Mouse (Mus musculus): ENCODE data around the gene Sec24d. TPM values are rescaled to one million over a fixed set of nuclear protein-coding genes. Genes with fewer than 3 reads are reported as not detected.
A peak's percentile ranks its signal among the peaks of the same experiment; 100 is the strongest.

Sec24d gene
- polyA plus RNA-seq, 1 experiment = 35.8 TPM

- H3K27ac ChIP-seq (ENCODE audit: insufficient read depth, low read depth, low read length) = 0 out of 2 replicates have a peak overlapping the region, but pooled peaks have one; percentile 7
- peak overlapping the region; percentile 95 for H3K4me3 ChIP-seq (ENCODE audit: insufficient read depth, low read length)
- peaks cover 18% of the 10 kb centered on the region for H3K4me1 ChIP-seq (ENCODE audit: control insufficient read depth, insufficient read depth, low read length)
- TF ChIP-seq POLR2A (IDR thresholded peaks at IDR 0.05; ENCODE audit: borderline replicate concordance, low read depth, low read length) (no peak), CTCF (IDR thresholded peaks at IDR 0.05; ENCODE audit: low read depth, low read length) (no peak)
Measured at GRCm38 (mm10) chr3:123385118-123385485, 117.8 kb downstream of the Sec24d start.

- TF ChIP-seq POLR2A (IDR thresholded peaks at IDR 0.05; ENCODE audit: borderline replicate concordance, low read depth, low read length) (no peak), CTCF (IDR thresholded peaks at IDR 0.05; ENCODE audit: low read depth, low read length) (no peak)
- H3K4me1 ChIP-seq (ENCODE audit: control insufficient read depth, insufficient read depth, low read length) = peaks cover 18% of the 10 kb centered on the region
- peak within 1 kb of the TSS; percentile 80 for H3K27ac ChIP-seq (ENCODE audit: insufficient read depth, low read depth, low read length)
- H3K4me3 ChIP-seq (ENCODE audit: insufficient read depth, low read length) = peak within 1 kb of the TSS; percentile 95
Measured at GRCm38 (mm10) chr3:123385486-123386156, 118.4 kb downstream of the Sec24d start, which contains the start of gene Mettl14. TSS of gene Mettl14 (minus strand) at chr3:123386108.

GRCm38 (mm10) chr3:123386157-123386780 is 119.0 kb downstream of the Sec24d start:
- H3K27ac ChIP-seq (ENCODE audit: insufficient read depth, low read depth, low read length) = peak overlapping the region; percentile 47

GRCm38 (mm10) chr3:123391180-123391579 is 123.9 kb downstream of the Sec24d start:
- no peak overlapping the region for H3K4me3 ChIP-seq (ENCODE audit: insufficient read depth, low read length)
- no peak overlapping the region for H3K27ac ChIP-seq (ENCODE audit: insufficient read depth, low read depth, low read length)
- TF ChIP-seq POLR2A (IDR thresholded peaks at IDR 0.05; ENCODE audit: borderline replicate concordance, low read depth, low read length) = no peak
- no peak for TF ChIP-seq CTCF (IDR thresholded peaks at IDR 0.05; ENCODE audit: low read depth, low read length)
- no peaks in the 10 kb centered on the region for H3K4me1 ChIP-seq (ENCODE audit: control insufficient read depth, insufficient read depth, low read length)

More at GRCm38 (mm10) chr3:123386157-123386780, 119.0 kb downstream of the Sec24d start:
- H3K4me1 ChIP-seq (ENCODE audit: control insufficient read depth, insufficient read depth, low read length) = peaks cover 14% of the 10 kb centered on the region
- peak overlapping the region; percentile 95 for H3K4me3 ChIP-seq (ENCODE audit: insufficient read depth, low read length)

GRCm38 (mm10) chr3:123395611-123396010 is 128.4 kb downstream of the Sec24d start:
- H3K4me3 ChIP-seq (ENCODE audit: insufficient read depth, low read length) = no peak overlapping the region
- TF ChIP-seq CTCF (IDR thresholded peaks at IDR 0.05; ENCODE audit: low read depth, low read length) = no peak
- TF ChIP-seq POLR2A (IDR thresholded peaks at IDR 0.05; ENCODE audit: borderline replicate concordance, low read depth, low read length) = no peak

DNA sequence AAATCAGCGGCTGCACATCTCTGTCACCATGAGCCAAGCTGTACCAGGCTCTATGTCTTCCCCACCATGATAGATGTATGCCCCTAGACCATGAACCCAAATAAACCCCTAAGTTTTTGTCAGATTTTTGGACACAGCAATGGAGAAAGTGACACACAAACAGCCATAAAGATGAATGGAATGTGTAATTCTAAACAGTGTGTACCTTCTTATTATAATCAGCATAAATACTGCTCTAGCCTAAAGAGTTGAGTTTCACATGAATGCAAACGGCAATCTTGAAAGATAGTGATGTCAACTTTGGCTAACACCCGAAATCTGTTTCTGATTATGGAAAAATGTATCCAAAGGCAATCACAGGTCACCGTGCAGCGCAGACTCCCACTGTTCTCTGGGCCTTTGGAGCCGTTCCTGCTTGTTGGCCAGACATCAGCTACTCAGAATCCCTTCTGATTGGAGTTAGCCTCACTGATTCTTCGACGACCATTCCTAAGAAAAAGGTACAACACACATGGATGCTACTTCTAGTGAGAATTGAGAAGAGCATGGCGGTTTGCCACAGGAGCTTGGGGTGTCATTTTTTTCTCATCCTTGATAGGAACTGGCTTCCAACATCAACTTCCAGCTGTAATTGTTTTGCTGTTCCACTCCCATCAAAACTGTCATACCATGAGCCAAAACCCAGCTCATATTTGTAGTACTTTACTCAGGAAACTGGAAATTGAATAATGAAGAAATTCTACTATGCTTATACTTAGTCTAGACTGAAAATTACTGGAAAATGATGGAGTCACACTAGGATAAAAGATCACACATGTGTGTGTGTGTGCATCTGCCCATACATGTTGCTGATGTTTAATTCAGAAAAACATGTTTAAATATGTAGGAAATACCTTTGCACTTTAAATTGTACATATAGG is 130.6 kb downstream of the Sec24d start:
- no peak overlapping the region for H3K27ac ChIP-seq (ENCODE audit: insufficient read depth, low read depth, low read length)
- no peak for TF ChIP-seq CTCF (IDR thresholded peaks at IDR 0.05; ENCODE audit: low read depth, low read length)
- no peak for TF ChIP-seq POLR2A (IDR thresholded peaks at IDR 0.05; ENCODE audit: borderline replicate concordance, low read depth, low read length)
- no peaks in the 10 kb centered on the region for H3K4me1 ChIP-seq (ENCODE audit: control insufficient read depth, insufficient read depth, low read length)
- H3K4me3 ChIP-seq (ENCODE audit: insufficient read depth, low read length) = no peak overlapping the region

More at GRCm38 (mm10) chr3:123395611-123396010, 128.4 kb downstream of the Sec24d start:
- Histone ChIP-seq H3K4me1 (ENCODE audit: control insufficient read depth, insufficient read depth, low read length) (no peaks in the 10 kb centered on the region), H3K27ac (ENCODE audit: insufficient read depth, low read depth, low read length) (no peak overlapping the region)

GRCm38 (mm10) chr3:123404945-123405344 is 137.7 kb downstream of the Sec24d start:
- H3K4me3 ChIP-seq (ENCODE audit: insufficient read depth, low read length) = no peak overlapping the region
- no peaks in the 10 kb centered on the region for H3K4me1 ChIP-seq (ENCODE audit: control insufficient read depth, insufficient read depth, low read length)
- H3K27ac ChIP-seq (ENCODE audit: insufficient read depth, low read depth, low read length) = no peak overlapping the region
- no peak for TF ChIP-seq CTCF (IDR thresholded peaks at IDR 0.05; ENCODE audit: low read depth, low read length)

- no peaks in the 10 kb centered on the region for H3K4me1 ChIP-seq (ENCODE audit: control insufficient read depth, insufficient read depth, low read length)
- TF ChIP-seq CTCF (IDR thresholded peaks at IDR 0.05; ENCODE audit: low read depth, low read length) (no peak), POLR2A (IDR thresholded peaks at IDR 0.05; ENCODE audit: borderline replicate concordance, low read depth, low read length) (no peak)
- H3K27ac ChIP-seq (ENCODE audit: insufficient read depth, low read depth, low read length) = no peak overlapping the region
- H3K4me3 ChIP-seq (ENCODE audit: insufficient read depth, low read length) = no peak overlapping the region
Measured at GRCm38 (mm10) chr3:123411821-123412578, 144.7 kb downstream of the Sec24d start.

DNA sequence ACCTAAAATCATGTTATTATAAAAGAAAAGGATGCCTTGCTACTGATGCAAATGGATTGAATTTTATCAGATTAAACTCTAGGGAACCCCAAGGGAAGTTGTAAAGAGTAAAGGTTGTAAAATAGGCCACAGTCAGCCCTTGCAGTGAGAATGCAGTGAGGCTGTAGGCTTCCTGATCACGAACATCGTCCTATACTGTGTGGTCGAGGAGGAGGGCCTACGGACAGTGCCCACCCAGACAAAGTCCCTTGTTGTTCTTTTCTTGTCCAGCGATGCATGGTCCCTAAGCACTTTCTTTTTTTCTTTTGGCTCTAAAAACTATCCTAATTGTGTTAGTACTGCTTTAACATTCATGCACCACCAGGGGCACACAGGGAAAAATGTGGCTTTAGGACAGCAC is 145.9 kb downstream of the Sec24d start:
- Histone ChIP-seq H3K27ac (ENCODE audit: insufficient read depth, low read depth, low read length) (no peak overlapping the region), H3K4me1 (ENCODE audit: control insufficient read depth, insufficient read depth, low read length) (no peaks in the 10 kb centered on the region), H3K4me3 (ENCODE audit: insufficient read depth, low read length) (no peak overlapping the region)
- TF ChIP-seq POLR2A (IDR thresholded peaks at IDR 0.05; ENCODE audit: borderline replicate concordance, low read depth, low read length) = no peak
- no peak for TF ChIP-seq CTCF (IDR thresholded peaks at IDR 0.05; ENCODE audit: low read depth, low read length)

Other genes with a start within 250 kb of the Sec24d start
- gene Myoz2, start 232.4 kb upstream of the Sec24d start, polyA plus RNA-seq (2012; ENCODE audit: insufficient read depth, insufficient read length, missing spikeins) = not detected in 2 replicates
- gene Synpo2, start 31.3 kb upstream of the Sec24d start, polyA plus RNA-seq (2012; ENCODE audit: insufficient read depth, insufficient read length, missing spikeins) = 0.29 and 0.48 TPM in 2 replicates
- gene Mettl14, start 118.7 kb downstream of the Sec24d start, polyA plus RNA-seq (2012; ENCODE audit: insufficient read depth, insufficient read length, missing spikeins) = 20.9 and 21.8 TPM in 2 replicates
- not detected in 2 replicates for gene Prss12, start 179.5 kb downstream of the Sec24d start, polyA plus RNA-seq (2012; ENCODE audit: insufficient read depth, insufficient read length, missing spikeins)

All from bone marrow macrophage, adult 2 months (primary cell).